Mouse (Mus musculus): ENCODE data around the gene Fbxo44.

DNA sequence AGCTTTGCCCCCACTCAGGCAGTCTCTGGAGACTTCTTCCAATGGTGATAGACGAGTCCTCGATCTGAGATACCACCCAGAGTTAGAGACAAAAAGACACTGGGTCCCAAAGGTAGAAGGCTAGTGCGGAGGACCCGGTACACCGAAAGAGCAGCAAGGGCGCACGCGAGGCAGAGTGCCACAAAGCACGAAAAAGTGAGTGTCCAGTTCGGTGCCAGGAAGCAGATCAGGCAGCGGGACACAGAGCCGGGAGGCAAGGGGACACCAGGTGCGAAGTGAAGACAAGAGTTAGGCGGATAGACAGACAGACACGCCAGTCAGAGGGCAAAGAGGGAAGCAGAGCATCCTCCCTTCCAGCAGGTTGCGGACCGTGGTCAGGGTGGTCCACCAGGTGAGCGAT, 30.1 kb downstream of the Fbxo44 start, which contains the start of gene Mad2l2:
- no peak for TF ChIP-seq CTCF (IDR thresholded peaks at IDR 0.05; ENCODE audit: control insufficient read depth, insufficient read depth, low read length)
- no peak for TF ChIP-seq POLR2A (IDR thresholded peaks at IDR 0.05; ENCODE audit: borderline replicate concordance, control insufficient read depth, low read depth, low read length)

Data from bone marrow, adult 2 months (tissue).